Mouse (Mus musculus) myocyte (in vitro differentiated cells): ENCODE data around the gene Tanc1. TPM values are rescaled to one million over a fixed set of nuclear protein-coding genes. Genes with fewer than 3 reads are reported as not detected.
"Not testable (repeated sequence)": the region's sequence is repeated elsewhere in the genome, so short reads cannot be mapped to it uniquely, and the experiment has no call there.

ENCODE experiments used
- H3K27me3 ChIP-seq: one replicate; pipeline ENCODE4 v1.6.1; 2011; ENCODE audit not compliant: control insufficient read depth, insufficient read depth, insufficient read length
- H3K36me3 ChIP-seq: one replicate; pipeline ENCODE4 v1.6.1; 2011; ENCODE audit not compliant: control insufficient read depth, insufficient read depth
- H3K4me2 ChIP-seq: one replicate; pipeline ENCODE4 v1.6.1; 2011; ENCODE audit warnings: low read depth, control low read depth
- H3K4me3 ChIP-seq: one replicate; pipeline ENCODE4 v1.5.1; 2011; ENCODE audit warnings: mild to moderate bottlenecking, control low read depth, moderate library complexity
- H3K79me2 ChIP-seq: one replicate; pipeline ENCODE4 v1.6.1; 2011; ENCODE audit not compliant: control insufficient read depth, insufficient read depth
- H3ac ChIP-seq: one replicate; pipeline ENCODE4 v1.6.1; 2011; ENCODE audit not compliant: control insufficient read depth, insufficient read length
- CEBPB ChIP-seq: IDR thresholded peaks from 2 replicates; pipeline ENCODE4 v1.6.1; 2011; ENCODE audit warnings: mild to moderate bottlenecking, moderate library complexity; ENCODE audit not compliant: poor library complexity, insufficient read depth, severe bottlenecking
- E2F4 ChIP-seq: IDR thresholded peaks from one replicate; pipeline ENCODE4 v1.6.1; 2011; ENCODE audit warnings: mild to moderate bottlenecking, control low read depth, moderate library complexity; ENCODE audit not compliant: insufficient read depth
- MAX ChIP-seq: IDR thresholded peaks from one replicate; pipeline ENCODE4 v1.6.1; 2011; ENCODE audit warnings: low read depth, mild to moderate bottlenecking, control low read depth
- MYOD1 ChIP-seq, 3 experiments: IDR thresholded peaks; one replicate each; pipeline ENCODE4 v1.6.1; 2011; ENCODE audit warnings: control low read depth in 2 of 3, low read depth in 2 of 3, mild to moderate bottlenecking in 2 of 3, moderate library complexity in 1 of 3; ENCODE audit not compliant: insufficient read length in 2 of 3, control insufficient read depth in 1 of 3
- MYOG ChIP-seq, 3 experiments: IDR thresholded peaks; one replicate each; pipeline ENCODE4 v1.6.1; 2011; ENCODE audit warnings: control low read depth in 2 of 3, low read depth in 2 of 3, mild to moderate bottlenecking in 2 of 3; ENCODE audit not compliant: insufficient read length in 2 of 3, control insufficient read depth in 1 of 3, insufficient read depth in 1 of 3
- POLR2A ChIP-seq: IDR thresholded peaks from one replicate; pipeline ENCODE4 v1.6.1; 2011; ENCODE audit warnings: low read depth, mild to moderate bottlenecking, control low read depth, moderate library complexity; ENCODE audit not compliant: insufficient read length
- POLR2AphosphoS2 ChIP-seq: IDR thresholded peaks from one replicate; pipeline ENCODE4 v1.6.1; 2011; ENCODE audit warnings: low read depth, control low read depth; ENCODE audit not compliant: insufficient read length
- REST ChIP-seq: IDR thresholded peaks from one replicate; pipeline ENCODE4 v1.6.1; 2011; ENCODE audit warnings: mild to moderate bottlenecking, control low read depth, moderate library complexity; ENCODE audit not compliant: insufficient read depth, insufficient read length
- SRF ChIP-seq: IDR thresholded peaks from one replicate; pipeline ENCODE4 v1.6.1; 2011; ENCODE audit warnings: low read depth; ENCODE audit not compliant: control insufficient read depth, insufficient read length
- TCF12 ChIP-seq: IDR thresholded peaks from one replicate; pipeline ENCODE4 v1.6.1; 2011; ENCODE audit warnings: mild to moderate bottlenecking, control low read depth; ENCODE audit not compliant: poor library complexity, insufficient read depth, severe bottlenecking
- TCF3 ChIP-seq: IDR thresholded peaks from one replicate; pipeline ENCODE4 v1.6.1; 2011; ENCODE audit warnings: low read depth, control low read depth; ENCODE audit not compliant: insufficient read length
- USF1 ChIP-seq: IDR thresholded peaks from one replicate; pipeline ENCODE4 v1.6.1; 2011; ENCODE audit warnings: low read depth, mild to moderate bottlenecking, control low read depth, moderate library complexity
- polyA plus RNA-seq: library from polyadenylated mRNA; unstranded; fragments of >200 nt; fragmentation: generic; extraction: Trizol; gene quantifications from one replicate; pipeline ENCODE4 v1.2.1, GENCODE M21; 2012; ENCODE audit warnings: missing spikeins

Gene Tanc1
- 24.7 TPM for polyA plus RNA-seq

DNA sequence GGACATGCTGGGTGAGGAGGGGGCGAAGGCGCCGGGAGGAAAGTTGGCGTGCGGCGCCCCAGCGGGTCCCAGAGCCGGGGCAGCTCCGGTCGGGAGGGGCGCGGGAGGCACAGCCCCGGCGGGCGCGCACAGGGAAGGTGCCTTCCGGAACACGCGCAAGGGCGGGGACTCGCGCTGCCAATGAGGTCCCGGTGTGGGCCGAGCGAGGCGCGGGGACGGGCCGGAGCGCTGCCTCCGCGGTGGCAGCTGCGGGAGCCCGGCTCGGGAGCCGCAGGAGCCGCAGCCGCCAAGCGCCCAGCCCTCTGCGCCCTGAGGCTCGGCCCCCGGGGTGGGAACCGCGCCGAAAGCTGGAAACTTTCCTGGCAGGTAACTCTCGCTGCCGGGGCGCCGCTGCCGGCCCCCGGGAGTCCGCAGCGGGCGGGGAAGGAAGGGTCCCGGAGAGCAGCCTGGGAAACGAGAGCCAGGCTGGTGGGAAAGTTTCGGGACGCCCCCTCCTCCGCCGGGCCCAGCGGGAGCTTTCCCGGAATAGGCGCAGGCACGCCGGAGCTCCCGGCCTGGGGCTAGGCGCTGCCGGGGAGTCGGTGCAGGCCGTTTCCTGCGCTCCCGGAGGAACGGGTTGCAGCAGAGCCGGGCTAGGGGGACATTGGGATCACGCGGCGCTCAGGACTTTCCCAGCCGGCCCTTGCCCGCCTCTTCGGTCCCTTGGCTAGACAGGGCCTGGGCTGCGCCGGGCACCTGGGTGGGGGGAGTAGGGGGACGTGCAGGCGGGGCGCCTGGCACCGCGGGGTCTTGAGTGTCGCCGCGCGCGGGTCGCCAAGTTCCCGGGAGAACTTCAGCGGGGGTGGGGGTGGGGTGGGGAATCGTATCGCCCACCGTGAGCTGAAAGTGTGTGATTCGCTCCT is at the start of gene Tanc1:
Gene Tanc1 (plus strand): TSS at position 212 of the 902 bp plus-strand sequence.
- Histone ChIP-seq H3K4me2 (peak within 1 kb of the TSS; percentile 98), H3K27me3 (no peaks in the 10 kb centered on the region), H3K4me3 (peak within 1 kb of the TSS; percentile 90), H3K36me3 (no peaks in the 10 kb centered on the region), H3K79me2 (peaks cover 46% of the 10 kb centered on the region), H3ac (peak within 1 kb of the TSS; percentile 63)
- peak in 2 of 3 experiments; percentile 53 to 75 for TF ChIP-seq MYOD1 (IDR thresholded peaks at IDR 0.05; ENCODE audit: control insufficient read depth in 1 of 3, insufficient read length in 2 of 3, low read depth in 2 of 3)
- TF ChIP-seq TCF3 = no peak
- TF ChIP-seq USF1 = no peak
- no peak for TF ChIP-seq E2F4
- TF ChIP-seq MAX = no peak
- no peak for TF ChIP-seq CEBPB
- no peak for TF ChIP-seq TCF12
- TF ChIP-seq POLR2A = peak; percentile 84
- peak in 2 of 3 experiments; percentile 61 to 88 for TF ChIP-seq MYOG (IDR thresholded peaks at IDR 0.05; ENCODE audit: control insufficient read depth in 1 of 3, insufficient read depth in 1 of 3, insufficient read length in 2 of 3, low read depth in 2 of 3)
- TF ChIP-seq POLR2AphosphoS2 = peak; percentile 48
- TF ChIP-seq SRF = no peak
- TF ChIP-seq REST = no peak

DNA sequence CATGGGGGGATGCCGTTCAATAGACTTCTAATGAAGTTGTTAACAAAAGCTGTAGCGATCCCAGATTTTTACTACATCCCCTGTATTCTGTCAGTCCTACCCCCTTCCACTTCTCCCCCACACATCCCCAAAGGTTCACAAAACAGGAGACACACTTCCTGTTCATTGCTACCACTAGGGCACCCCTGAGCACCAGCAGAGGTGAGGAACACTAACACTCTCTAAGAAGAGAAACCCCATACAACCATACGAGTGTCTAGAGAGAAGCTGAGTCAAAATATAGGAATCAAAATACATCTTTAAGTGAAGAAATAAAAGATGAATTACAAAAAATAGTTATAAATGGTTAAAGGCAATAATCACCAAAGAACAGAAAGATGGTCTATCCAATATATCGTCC is 49.6 kb upstream of the Tanc1 start:
- no peak overlapping the region for H3K4me3 ChIP-seq
- H3K79me2 ChIP-seq = no peaks in the 10 kb centered on the region
- TF ChIP-seq TCF3 = no peak
- TF ChIP-seq E2F4 = no peak
- no peak for TF ChIP-seq USF1
- no peak for TF ChIP-seq POLR2AphosphoS2
- no peak for TF ChIP-seq POLR2A
- no peak for TF ChIP-seq MYOG (IDR thresholded peaks at IDR 0.05; ENCODE audit: control insufficient read depth in 1 of 3, insufficient read depth in 1 of 3, insufficient read length in 2 of 3, low read depth in 2 of 3)
- no peak overlapping the region for H3ac ChIP-seq
- no peak overlapping the region for H3K4me2 ChIP-seq
- H3K36me3 ChIP-seq = no peaks in the 10 kb centered on the region
- no peaks in the 10 kb centered on the region for H3K27me3 ChIP-seq

DNA sequence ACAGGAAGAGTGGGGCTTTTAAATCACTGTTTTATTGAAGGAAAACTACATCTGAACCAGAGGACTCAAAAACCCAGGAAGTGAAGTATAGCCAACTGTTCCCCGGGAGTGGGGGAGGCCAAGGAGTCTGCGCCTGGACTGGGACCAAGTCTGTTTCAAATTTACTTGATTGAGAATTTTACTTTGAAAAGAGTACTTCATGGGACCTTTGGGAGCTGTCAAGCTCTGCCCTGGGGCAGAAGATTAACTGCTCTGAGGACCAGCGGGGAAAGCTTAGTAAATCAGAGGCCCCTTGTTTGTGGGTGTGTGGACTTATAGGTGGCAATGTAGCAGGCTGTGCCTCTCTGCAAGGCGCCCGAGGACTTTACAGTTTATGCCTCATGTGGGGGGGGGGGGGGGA is 49.1 kb upstream of the Tanc1 start:
- no peak overlapping the region for H3K4me2 ChIP-seq
- H3ac ChIP-seq = no peak overlapping the region
- no peaks in the 10 kb centered on the region for H3K36me3 ChIP-seq
- H3K27me3 ChIP-seq = no peaks in the 10 kb centered on the region
- no peaks in the 10 kb centered on the region for H3K79me2 ChIP-seq
- TF ChIP-seq USF1 (no peak), MAX (no peak), REST (no peak), E2F4 (no peak), POLR2AphosphoS2 (no peak), SRF (no peak), MYOD1 (IDR thresholded peaks at IDR 0.05; ENCODE audit: control insufficient read depth in 1 of 3, insufficient read length in 2 of 3, low read depth in 2 of 3) (no peak), TCF12 (no peak), CEBPB (no peak), MYOG (IDR thresholded peaks at IDR 0.05; ENCODE audit: control insufficient read depth in 1 of 3, insufficient read depth in 1 of 3, insufficient read length in 2 of 3, low read depth in 2 of 3) (no peak), POLR2A (no peak), TCF3 (no peak)
- H3K4me3 ChIP-seq = no peak overlapping the region

DNA sequence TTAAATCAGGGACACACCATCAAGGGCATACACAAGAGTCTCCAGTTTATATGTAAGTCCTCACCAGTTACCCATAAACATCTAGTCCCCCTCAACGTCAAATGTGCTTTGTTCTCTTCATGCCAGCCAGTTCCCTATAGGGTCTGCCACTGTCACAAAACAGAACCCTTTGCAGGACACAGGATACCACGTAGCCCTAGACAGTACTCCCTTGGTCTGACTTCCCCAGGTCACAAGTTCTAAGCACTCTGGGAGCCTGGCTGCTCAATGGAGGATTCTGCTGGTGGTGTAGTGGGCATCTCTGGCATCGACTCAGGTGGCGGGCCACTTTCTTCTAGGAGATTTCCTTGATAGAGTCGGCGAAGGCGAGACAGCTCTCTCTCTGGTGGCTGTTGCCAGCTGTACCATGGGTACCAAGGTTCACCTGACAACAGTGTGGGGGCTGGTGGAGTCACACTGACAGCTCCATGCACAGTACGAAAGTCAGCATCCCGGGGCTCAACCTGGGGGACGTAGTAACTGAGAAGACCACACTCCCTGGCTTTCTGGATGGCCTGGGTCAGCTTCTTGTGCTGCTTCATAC is 47.7 kb upstream of the Tanc1 start:
- not testable (repeated sequence) for H3K79me2 ChIP-seq, H3K27me3 ChIP-seq, H3K36me3 ChIP-seq

DNA sequence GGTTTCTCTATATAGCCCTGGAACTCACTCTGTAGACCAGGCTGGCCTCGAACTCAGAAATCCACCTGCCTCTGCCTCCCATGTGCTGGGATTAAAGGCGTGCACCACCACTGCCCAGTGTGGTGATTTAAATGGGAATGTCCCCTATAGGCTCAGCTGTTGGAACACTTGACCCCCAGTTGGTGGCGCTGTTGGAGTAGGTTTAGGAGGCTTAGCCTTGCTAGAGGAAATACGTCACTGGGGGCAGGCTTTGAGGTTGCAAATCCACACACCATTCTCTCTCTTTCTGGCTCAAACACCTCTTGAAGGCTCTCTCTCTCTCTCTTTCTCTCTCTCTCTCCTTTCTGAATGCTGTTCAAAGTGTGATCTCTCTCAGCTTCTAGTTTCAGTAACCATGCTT is 46.9 kb upstream of the Tanc1 start:
- no peak for TF ChIP-seq CEBPB
- no peak for TF ChIP-seq POLR2AphosphoS2
- no peak for TF ChIP-seq REST
- no peak for TF ChIP-seq POLR2A
- TF ChIP-seq TCF12 = no peak
- TF ChIP-seq MAX = no peak
- TF ChIP-seq MYOD1 (IDR thresholded peaks at IDR 0.05; ENCODE audit: control insufficient read depth in 1 of 3, insufficient read length in 2 of 3, low read depth in 2 of 3) = no peak
- no peak for TF ChIP-seq SRF
- TF ChIP-seq E2F4 = no peak
- TF ChIP-seq USF1 = no peak
- TF ChIP-seq TCF3 = no peak
- TF ChIP-seq MYOG (IDR thresholded peaks at IDR 0.05; ENCODE audit: control insufficient read depth in 1 of 3, insufficient read depth in 1 of 3, insufficient read length in 2 of 3, low read depth in 2 of 3) = no peak
- no peaks in the 10 kb centered on the region for H3K36me3 ChIP-seq
- H3ac ChIP-seq = no peak overlapping the region
- no peaks in the 10 kb centered on the region for H3K27me3 ChIP-seq
- H3K4me2 ChIP-seq = no peak overlapping the region
- no peaks in the 10 kb centered on the region for H3K79me2 ChIP-seq
- H3K4me3 ChIP-seq = no peak overlapping the region

More for the DNA sequence above, 47.7 kb upstream of the Tanc1 start:
- H3K4me2 ChIP-seq, H3K4me3 ChIP-seq, H3ac ChIP-seq: not testable (repeated sequence)
